Mouse (Mus musculus): ENCODE measurements around the gene Tmem200b.

Tmem200b gene

DNA sequence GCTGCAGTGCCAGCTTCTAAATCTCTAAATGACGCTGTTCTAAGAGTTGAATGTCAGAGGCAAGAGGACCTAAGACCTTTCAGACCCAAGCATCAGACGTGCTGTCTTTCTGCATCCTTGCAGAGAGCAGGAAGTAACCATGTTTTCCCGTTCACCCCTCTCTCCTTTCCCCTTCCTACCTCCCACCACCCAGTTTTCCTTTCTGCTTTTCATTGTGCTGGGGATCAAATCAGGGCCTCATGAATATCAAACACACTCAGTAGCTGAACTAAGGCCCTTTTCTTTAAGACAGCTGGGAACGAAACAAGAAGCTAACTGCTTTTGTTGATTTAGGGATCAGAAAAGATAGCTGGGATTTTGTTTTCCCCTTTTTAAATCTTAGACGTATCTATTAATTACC is 28.3 kb downstream of the Tmem200b start:
- in situ Hi-C loops (cut with MboI; ENCODE audit: low sequenced_read_pairs) = no loop called here

GRCm38 (mm10) chr4:131950657-131951056 is 29.1 kb downstream of the Tmem200b start:
- in situ Hi-C loops (cut with MboI; ENCODE audit: low sequenced_read_pairs) = no loop called here

DNA sequence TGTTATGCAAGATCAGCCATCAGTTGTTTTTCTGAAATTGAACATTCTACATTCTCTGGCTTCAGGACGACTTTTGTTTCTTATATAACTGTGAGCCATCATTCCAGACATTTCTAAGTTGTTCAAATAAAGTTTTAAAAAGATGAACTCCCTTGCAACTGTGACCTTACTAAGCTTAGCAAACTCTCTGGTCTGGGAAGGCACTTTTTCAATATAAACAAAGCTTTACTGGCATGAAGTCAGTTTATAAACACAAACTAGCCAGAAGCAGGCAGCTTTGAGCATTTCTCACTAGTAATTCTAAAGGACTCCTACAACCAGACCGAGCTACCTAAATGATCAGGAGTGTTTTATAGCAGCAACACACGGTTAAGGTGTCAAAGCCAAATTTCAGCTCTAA is 35.6 kb downstream of the Tmem200b start:
- in situ Hi-C loops (cut with MboI; ENCODE audit: low sequenced_read_pairs) = no loop called here

GRCm38 (mm10) chr4:131968873-131969272 is 47.3 kb downstream of the Tmem200b start:
- in situ Hi-C loops (cut with MboI; ENCODE audit: low sequenced_read_pairs) = no loop called here

DNA sequence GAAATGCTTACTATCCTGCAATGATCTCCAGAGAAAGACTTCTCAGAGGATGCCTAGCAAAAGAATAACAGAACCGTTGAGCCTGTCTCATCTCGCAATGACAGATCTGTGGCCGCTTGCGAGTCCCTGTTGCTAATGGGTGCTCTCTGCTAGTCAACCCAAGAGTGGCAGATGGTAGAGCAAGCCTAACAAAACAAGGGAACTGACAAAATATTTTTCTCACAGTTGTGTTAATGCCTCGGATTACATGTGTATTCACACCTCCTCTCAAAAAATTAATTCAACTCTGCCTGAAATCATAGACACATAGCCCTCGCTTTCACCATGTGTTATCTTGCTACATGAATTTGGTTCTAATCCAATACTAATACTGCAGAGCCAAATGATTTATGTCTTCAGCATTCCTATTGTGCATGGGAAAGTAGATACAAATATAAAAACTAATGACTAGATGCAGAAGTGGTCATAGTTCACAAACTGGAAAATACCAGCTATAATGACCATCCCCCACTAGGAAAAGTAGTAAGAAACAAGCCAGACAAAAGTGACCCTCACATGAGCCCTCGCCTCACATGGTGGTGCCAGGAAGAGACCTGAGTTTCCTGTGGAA is 48.8 kb downstream of the Tmem200b start:
- in situ Hi-C loops (cut with MboI; ENCODE audit: low sequenced_read_pairs) = no loop called here
